Mouse (Mus musculus) midbrain, embryonic 14.5 days (tissue): ENCODE data around the gene Gbp2b. TPM values are rescaled to one million over a fixed set of nuclear protein-coding genes. Genes with fewer than 3 reads are reported as not detected.
"Not testable (repeated sequence)": the region's sequence is repeated elsewhere in the genome, so short reads cannot be mapped to it uniquely, and the experiment has no call there.

ENCODE experiments used
- ATAC-seq: fragments of 200-750 bp; cut with Nextera tagmentation; 2 replicates; pipeline ENCODE4 v1.8.0; 2017; ENCODE audit warnings: moderate number of reproducible peaks, moderate library complexity; ENCODE audit not compliant: low FRiP score, low TSS enrichment
- DNase-seq: peaks from one replicate; pipeline ENCODE4 v3.0.0-alpha.2; 2015
- H3K27ac ChIP-seq: fragments of 300-500 bp; sonication (generic); replicated peaks from 2 replicates; pipeline ENCODE4 v1.5.1; 2014; ENCODE audit warnings: mild to moderate bottlenecking, low read depth, low read length, moderate library complexity
- H3K27me3 ChIP-seq: fragments of 300-500 bp; sonication (generic); 2 replicates; pipeline ENCODE4 v1.6.1; 2014; ENCODE audit warnings: low read length, control low read depth, mixed read lengths; ENCODE audit not compliant: control insufficient read depth, insufficient read depth
- H3K36me3 ChIP-seq: fragments of 300-500 bp; sonication (generic); 2 replicates; pipeline ENCODE4 v1.6.1; 2014; ENCODE audit warnings: low read length, control low read depth; ENCODE audit not compliant: control insufficient read depth, insufficient read depth
- H3K4me1 ChIP-seq: fragments of 300-500 bp; sonication (generic); 2 replicates; pipeline ENCODE4 v1.6.1; 2014; ENCODE audit warnings: mild to moderate bottlenecking, antibody characterized with exemption, low read length, control low read depth; ENCODE audit not compliant: control insufficient read depth, insufficient read depth
- H3K4me2 ChIP-seq: fragments of 300-500 bp; sonication (generic); 2 replicates; pipeline ENCODE4 v1.6.1; 2014; ENCODE audit warnings: mild to moderate bottlenecking, low read length, moderate library complexity
- H3K4me3 ChIP-seq: fragments of 300-500 bp; sonication (generic); replicated peaks from 2 replicates; pipeline ENCODE4 v1.5.1; 2014; ENCODE audit warnings: low read depth, low read length
- H3K9ac ChIP-seq: fragments of 300-500 bp; sonication (generic); replicated peaks from 2 replicates; pipeline ENCODE4 v1.6.1; 2014; ENCODE audit warnings: mild to moderate bottlenecking, low read length, moderate library complexity
- H3K9me3 ChIP-seq: fragments of 300-500 bp; sonication (generic); 2 replicates; pipeline ENCODE4 v1.6.1; 2016; ENCODE audit warnings: low read length, control low read depth, mixed read lengths; ENCODE audit not compliant: control insufficient read depth
- WGBS: fragments of 180-500 bp; shearing (Covaris S2); extraction: QIAGEN DNeasy Blood & Tissue Kit; methylation state at CpG from one replicate; pipeline ENCODE4 v1.1.7; 2014; 5-methylcytosine and 5-hydroxymethylcytosine counted together
- polyA plus RNA-seq: library from polyadenylated mRNA; unstranded; fragments of >200 nt; fragmentation: Nextera tagmentation; extraction: Ambion mirVana; gene quantifications from 2 replicates; pipeline ENCODE4 v1.2.1, GENCODE M21; 2014

Gbp2b gene
- polyA plus RNA-seq, 1 experiment from 2014 or later = not detected

- Histone ChIP-seq H3K27me3 (no peaks in the 10 kb centered on the region), H3K9ac (no peak overlapping the region), H3K36me3 (no peaks in the 10 kb centered on the region), H3K4me2 (no peak overlapping the region), H3K4me3 (no peak overlapping the region), H3K9me3 (no peaks in the 10 kb centered on the region), H3K27ac (no peak overlapping the region), H3K4me1 (no peaks in the 10 kb centered on the region)
- no peak for ATAC-seq
- WGBS = 83% methylated on average over 7 of the region's 7 CpGs
- no peak for DNase-seq
Measured at GRCm38 (mm10) chr3:142561666-142562065, 33.0 kb upstream of the Gbp2b start.

- not testable (repeated sequence) for H3K9ac ChIP-seq, H3K27me3 ChIP-seq, H3K27ac ChIP-seq, H3K4me1 ChIP-seq, H3K9me3 ChIP-seq, DNase-seq, ATAC-seq, H3K4me3 ChIP-seq, H3K36me3 ChIP-seq, H3K4me2 ChIP-seq
- 79% methylated on average over 5 of the region's 5 CpGs for WGBS
Measured at GRCm38 (mm10) chr3:142567490-142567889, 27.2 kb upstream of the Gbp2b start.

GRCm38 (mm10) chr3:142570738-142571137 is 23.9 kb upstream of the Gbp2b start:
- no peaks in the 10 kb centered on the region for H3K4me1 ChIP-seq
- no peaks in the 10 kb centered on the region for H3K36me3 ChIP-seq
- WGBS = 97% methylated on average over 4 of the region's 4 CpGs
- H3K27me3 ChIP-seq = no peaks in the 10 kb centered on the region
- no peak overlapping the region for H3K4me2 ChIP-seq
- no peak overlapping the region for H3K4me3 ChIP-seq
- no peaks in the 10 kb centered on the region for H3K9me3 ChIP-seq
- no peak overlapping the region for H3K27ac ChIP-seq
- DNase-seq (no peak), ATAC-seq (no peak)
- H3K9ac ChIP-seq = no peak overlapping the region

GRCm38 (mm10) chr3:142577108-142577507 is 17.5 kb upstream of the Gbp2b start:
- H3K36me3 ChIP-seq = no peaks in the 10 kb centered on the region
- no peaks in the 10 kb centered on the region for H3K9me3 ChIP-seq
- no peak overlapping the region for H3K9ac ChIP-seq
- no peaks in the 10 kb centered on the region for H3K4me1 ChIP-seq
- no peak for ATAC-seq
- no peak for DNase-seq
- 86% methylated on average over 3 of the region's 3 CpGs for WGBS
- no peak overlapping the region for H3K27ac ChIP-seq
- no peak overlapping the region for H3K4me3 ChIP-seq
- no peaks in the 10 kb centered on the region for H3K27me3 ChIP-seq
- H3K4me2 ChIP-seq = no peak overlapping the region

- Histone ChIP-seq H3K4me1 (no peaks in the 10 kb centered on the region), H3K9ac (no peak overlapping the region), H3K27me3 (no peaks in the 10 kb centered on the region), H3K27ac (no peak overlapping the region), H3K4me3 (no peak overlapping the region), H3K4me2 (no peak overlapping the region), H3K36me3 (no peaks in the 10 kb centered on the region), H3K9me3 (no peaks in the 10 kb centered on the region)
- DNase-seq (no peak), ATAC-seq (no peak)
- 91% methylated on average over 4 of the region's 4 CpGs for WGBS
Measured at GRCm38 (mm10) chr3:142578342-142578741, 16.3 kb upstream of the Gbp2b start.

GRCm38 (mm10) chr3:142583067-142583466 is 11.6 kb upstream of the Gbp2b start:
- no peak overlapping the region for H3K27ac ChIP-seq
- H3K9me3 ChIP-seq = no peaks in the 10 kb centered on the region
- H3K36me3 ChIP-seq = no peaks in the 10 kb centered on the region
- DNase-seq (no peak), ATAC-seq (no peak)
- WGBS = 91% methylated on average over 4 of the region's 4 CpGs
- no peak overlapping the region for H3K4me3 ChIP-seq
- no peaks in the 10 kb centered on the region for H3K27me3 ChIP-seq
- no peak overlapping the region for H3K4me2 ChIP-seq
- no peak overlapping the region for H3K9ac ChIP-seq
- H3K4me1 ChIP-seq = no peaks in the 10 kb centered on the region

- ATAC-seq = no peak
- Histone ChIP-seq H3K27ac (no peak overlapping the region), H3K9me3 (no peaks in the 10 kb centered on the region), H3K9ac (no peak overlapping the region), H3K4me1 (no peaks in the 10 kb centered on the region), H3K27me3 (no peaks in the 10 kb centered on the region), H3K4me3 (no peak overlapping the region), H3K36me3 (no peaks in the 10 kb centered on the region), H3K4me2 (no peak overlapping the region)
- no peak for DNase-seq
Measured at GRCm38 (mm10) chr3:142587386-142587785, 7.3 kb upstream of the Gbp2b start.

GRCm38 (mm10) chr3:142588888-142589287 is 5.8 kb upstream of the Gbp2b start:
- H3K27ac ChIP-seq = no peak overlapping the region
- no peak for DNase-seq
- ATAC-seq = no peak
- 77% methylated on average over 2 of the region's 2 CpGs for WGBS
- no peaks in the 10 kb centered on the region for H3K27me3 ChIP-seq
- H3K4me1 ChIP-seq = no peaks in the 10 kb centered on the region
- no peaks in the 10 kb centered on the region for H3K36me3 ChIP-seq
- H3K9ac ChIP-seq = no peak overlapping the region
- no peak overlapping the region for H3K4me2 ChIP-seq
- no peaks in the 10 kb centered on the region for H3K9me3 ChIP-seq
- H3K4me3 ChIP-seq = no peak overlapping the region

- Histone ChIP-seq H3K36me3 (no peaks in the 10 kb centered on the region), H3K9ac (no peak overlapping the region), H3K4me3 (no peak overlapping the region), H3K27ac (no peak overlapping the region), H3K4me1 (no peaks in the 10 kb centered on the region), H3K27me3 (no peaks in the 10 kb centered on the region), H3K9me3 (no peaks in the 10 kb centered on the region), H3K4me2 (no peak overlapping the region)
- DNase-seq = no peak
- no peak for ATAC-seq
- 87% methylated on average over 4 of the region's 4 CpGs for WGBS
Measured at GRCm38 (mm10) chr3:142590431-142591067, 4.1 kb upstream of the Gbp2b start.
